Mouse (Mus musculus): ENCODE measurements around the gene Foxl1. TPM values are rescaled to one million over a fixed set of nuclear protein-coding genes. Genes with fewer than 3 reads are reported as not detected.

The Foxl1 gene
- polyA plus RNA-seq, 1 experiment from 2014 or later = not detected

- no peaks in the 10 kb centered on the region for H3K4me1 ChIP-seq (ENCODE audit: control insufficient read depth, insufficient read depth, low read length)
- H3K9ac ChIP-seq (ENCODE audit: low read length) = no peak overlapping the region
- no peak overlapping the region for H3K4me2 ChIP-seq (ENCODE audit: low read depth, severe bottlenecking)
- H3K27ac ChIP-seq (replicated peaks; ENCODE audit: low read depth, low read length) = no peak overlapping the region
- no peak overlapping the region for H3K4me3 ChIP-seq (ENCODE audit: low read depth, low read length)
- 0 out of 2 replicates have a peak, but pooled peaks cover 2% of the 10 kb centered on the region for H3K27me3 ChIP-seq (ENCODE audit: control insufficient read depth, insufficient read depth, low read length)
- ATAC-seq (ENCODE audit: insufficient number of reproducible peaks, low FRiP score, low TSS enrichment, low read depth) = no peak
- DNase-seq (ENCODE audit: low spot score) = no peak
- WGBS = 90% methylated on average over 7 of the region's 7 CpGs
- no peaks in the 10 kb centered on the region for H3K9me3 ChIP-seq (ENCODE audit: control insufficient read depth, low read length)
- H3K36me3 ChIP-seq (ENCODE audit: control insufficient read depth, insufficient read depth, low read length) = no peaks in the 10 kb centered on the region
These were observed 29.3 kb downstream of the Foxl1 start for GRCm38 (mm10) chr8:121156990-121157491.

GRCm38 (mm10) chr8:121158812-121159211 is 31.1 kb downstream of the Foxl1 start:
- Histone ChIP-seq H3K27me3 (ENCODE audit: control insufficient read depth, insufficient read depth, low read length) (0 out of 2 replicates have a peak, but pooled peaks cover 2% of the 10 kb centered on the region), H3K4me3 (ENCODE audit: low read depth, low read length) (no peak overlapping the region)
- ATAC-seq (ENCODE audit: insufficient number of reproducible peaks, low FRiP score, low TSS enrichment, low read depth) = no peak

GRCm38 (mm10) chr8:121161437-121161836 is 33.7 kb downstream of the Foxl1 start:
- H3K27me3 ChIP-seq (ENCODE audit: control insufficient read depth, insufficient read depth, low read length) = no peaks in the 10 kb centered on the region
- no peak overlapping the region for H3K4me2 ChIP-seq (ENCODE audit: low read depth, severe bottlenecking)
- no peaks in the 10 kb centered on the region for H3K9me3 ChIP-seq (ENCODE audit: control insufficient read depth, low read length)
- no peak for DNase-seq (ENCODE audit: low spot score)
- ATAC-seq (ENCODE audit: insufficient number of reproducible peaks, low FRiP score, low TSS enrichment, low read depth) = no peak
- H3K4me3 ChIP-seq (ENCODE audit: low read depth, low read length) = no peak overlapping the region
- no peak overlapping the region for H3K27ac ChIP-seq (replicated peaks; ENCODE audit: low read depth, low read length)
- no peak overlapping the region for H3K9ac ChIP-seq (ENCODE audit: low read length)
- WGBS = 90% methylated on average over 5 of the region's 5 CpGs
- H3K36me3 ChIP-seq (ENCODE audit: control insufficient read depth, insufficient read depth, low read length) = no peaks in the 10 kb centered on the region
- H3K4me1 ChIP-seq (ENCODE audit: control insufficient read depth, insufficient read depth, low read length) = 0 out of 2 replicates have a peak, but pooled peaks cover 5% of the 10 kb centered on the region

More at GRCm38 (mm10) chr8:121158812-121159211, 31.1 kb downstream of the Foxl1 start:
- Histone ChIP-seq H3K4me2 (ENCODE audit: low read depth, severe bottlenecking) (no peak overlapping the region), H3K9me3 (ENCODE audit: control insufficient read depth, low read length) (no peaks in the 10 kb centered on the region), H3K4me1 (ENCODE audit: control insufficient read depth, insufficient read depth, low read length) (0 out of 2 replicates have a peak, but pooled peaks cover 5% of the 10 kb centered on the region), H3K36me3 (ENCODE audit: control insufficient read depth, insufficient read depth, low read length) (no peaks in the 10 kb centered on the region), H3K27ac (replicated peaks; ENCODE audit: low read depth, low read length) (no peak overlapping the region), H3K9ac (ENCODE audit: low read length) (no peak overlapping the region)
- WGBS = 83% methylated on average over 13 of the region's 13 CpGs
- DNase-seq (ENCODE audit: low spot score) = no peak

GRCm38 (mm10) chr8:121162413-121162812 is 34.7 kb downstream of the Foxl1 start:
- Histone ChIP-seq H3K4me2 (ENCODE audit: low read depth, severe bottlenecking) (no peak overlapping the region), H3K27me3 (ENCODE audit: control insufficient read depth, insufficient read depth, low read length) (no peaks in the 10 kb centered on the region), H3K36me3 (ENCODE audit: control insufficient read depth, insufficient read depth, low read length) (no peaks in the 10 kb centered on the region), H3K9me3 (ENCODE audit: control insufficient read depth, low read length) (no peaks in the 10 kb centered on the region), H3K4me3 (ENCODE audit: low read depth, low read length) (no peak overlapping the region), H3K27ac (replicated peaks; ENCODE audit: low read depth, low read length) (no peak overlapping the region), H3K4me1 (ENCODE audit: control insufficient read depth, insufficient read depth, low read length) (0 out of 2 replicates have a peak, but pooled peaks cover 5% of the 10 kb centered on the region), H3K9ac (ENCODE audit: low read length) (no peak overlapping the region)
- WGBS = 77% methylated on average over 4 of the region's 4 CpGs
- ATAC-seq (ENCODE audit: insufficient number of reproducible peaks, low FRiP score, low TSS enrichment, low read depth) (no peak), DNase-seq (ENCODE audit: low spot score) (no peak)

- Histone ChIP-seq H3K4me1 (ENCODE audit: control insufficient read depth, insufficient read depth, low read length) (0 out of 2 replicates have a peak, but pooled peaks cover 5% of the 10 kb centered on the region), H3K4me3 (ENCODE audit: low read depth, low read length) (no peak overlapping the region), H3K36me3 (ENCODE audit: control insufficient read depth, insufficient read depth, low read length) (no peaks in the 10 kb centered on the region), H3K27me3 (ENCODE audit: control insufficient read depth, insufficient read depth, low read length) (no peaks in the 10 kb centered on the region), H3K4me2 (ENCODE audit: low read depth, severe bottlenecking) (no peak overlapping the region), H3K9ac (ENCODE audit: low read length) (no peak overlapping the region), H3K9me3 (ENCODE audit: control insufficient read depth, low read length) (no peaks in the 10 kb centered on the region), H3K27ac (replicated peaks; ENCODE audit: low read depth, low read length) (no peak overlapping the region)
- DNase-seq (ENCODE audit: low spot score) = no peak
- ATAC-seq (ENCODE audit: insufficient number of reproducible peaks, low FRiP score, low TSS enrichment, low read depth) = no peak
- 68% methylated on average over 11 of the region's 11 CpGs for WGBS
These were observed 35.4 kb downstream of the Foxl1 start for GRCm38 (mm10) chr8:121162906-121163695.

- H3K27me3 ChIP-seq (ENCODE audit: control insufficient read depth, insufficient read depth, low read length) = no peaks in the 10 kb centered on the region
- 0 out of 2 replicates have a peak, but pooled peaks cover 5% of the 10 kb centered on the region for H3K4me1 ChIP-seq (ENCODE audit: control insufficient read depth, insufficient read depth, low read length)
- H3K4me2 ChIP-seq (ENCODE audit: low read depth, severe bottlenecking) = no peak overlapping the region
- H3K27ac ChIP-seq (replicated peaks; ENCODE audit: low read depth, low read length) = no peak overlapping the region
- DNase-seq (ENCODE audit: low spot score) (no peak), ATAC-seq (ENCODE audit: insufficient number of reproducible peaks, low FRiP score, low TSS enrichment, low read depth) (no peak)
- 67% methylated on average over 8 of the region's 8 CpGs for WGBS
- H3K4me3 ChIP-seq (ENCODE audit: low read depth, low read length) = no peak overlapping the region
- no peaks in the 10 kb centered on the region for H3K36me3 ChIP-seq (ENCODE audit: control insufficient read depth, insufficient read depth, low read length)
- no peaks in the 10 kb centered on the region for H3K9me3 ChIP-seq (ENCODE audit: control insufficient read depth, low read length)
- H3K9ac ChIP-seq (ENCODE audit: low read length) = no peak overlapping the region
These were observed 36.3 kb downstream of the Foxl1 start for GRCm38 (mm10) chr8:121164017-121164469.

GRCm38 (mm10) chr8:121168033-121168432 is 40.3 kb downstream of the Foxl1 start:
- Histone ChIP-seq H3K27me3 (ENCODE audit: control insufficient read depth, insufficient read depth, low read length) (no peaks in the 10 kb centered on the region), H3K4me3 (ENCODE audit: low read depth, low read length) (no peak overlapping the region), H3K27ac (replicated peaks; ENCODE audit: low read depth, low read length) (no peak overlapping the region), H3K4me1 (ENCODE audit: control insufficient read depth, insufficient read depth, low read length) (peaks cover 24% of the 10 kb centered on the region), H3K4me2 (ENCODE audit: low read depth, severe bottlenecking) (no peak overlapping the region), H3K36me3 (ENCODE audit: control insufficient read depth, insufficient read depth, low read length) (no peaks in the 10 kb centered on the region), H3K9ac (ENCODE audit: low read length) (no peak overlapping the region), H3K9me3 (ENCODE audit: control insufficient read depth, low read length) (no peaks in the 10 kb centered on the region)
- 74% methylated on average over 5 of the region's 5 CpGs for WGBS
- ATAC-seq (ENCODE audit: insufficient number of reproducible peaks, low FRiP score, low TSS enrichment, low read depth) (no peak), DNase-seq (ENCODE audit: low spot score) (no peak)

- no peak for ATAC-seq (ENCODE audit: insufficient number of reproducible peaks, low FRiP score, low TSS enrichment, low read depth)
- no peaks in the 10 kb centered on the region for H3K27me3 ChIP-seq (ENCODE audit: control insufficient read depth, insufficient read depth, low read length)
- H3K27ac ChIP-seq (replicated peaks; ENCODE audit: low read depth, low read length) = no peak overlapping the region
- no peak overlapping the region; the same call in 1 of the 2 replicates for H3K9ac ChIP-seq (ENCODE audit: low read length)
- H3K4me1 ChIP-seq (ENCODE audit: control insufficient read depth, insufficient read depth, low read length) = peaks cover 24% of the 10 kb centered on the region
- H3K4me3 ChIP-seq (ENCODE audit: low read depth, low read length) = no peak overlapping the region
- H3K4me2 ChIP-seq (ENCODE audit: low read depth, severe bottlenecking) = no peak overlapping the region
- H3K9me3 ChIP-seq (ENCODE audit: control insufficient read depth, low read length) = no peaks in the 10 kb centered on the region
- H3K36me3 ChIP-seq (ENCODE audit: control insufficient read depth, insufficient read depth, low read length) = no peaks in the 10 kb centered on the region
- 8% methylated on average over 7 of the region's 7 CpGs for WGBS
- no peak for DNase-seq (ENCODE audit: low spot score)
These were observed 42.4 kb downstream of the Foxl1 start for GRCm38 (mm10) chr8:121170116-121170515.
